Mouse (Mus musculus) liver, embryonic 14.5 days (tissue): ENCODE results near the gene Rxfp4.

Experiments used
- CTCF ChIP-seq: IDR thresholded peaks from 2 replicates; pipeline ENCODE4 v1.5.1; 2016; ENCODE audit warnings: antibody characterized with exemption, low read depth, control low read depth
- EP300 ChIP-seq: IDR thresholded peaks from 2 replicates; pipeline ENCODE4 v1.6.1; 2016; ENCODE audit warnings: antibody characterized with exemption, low read depth

DNA sequence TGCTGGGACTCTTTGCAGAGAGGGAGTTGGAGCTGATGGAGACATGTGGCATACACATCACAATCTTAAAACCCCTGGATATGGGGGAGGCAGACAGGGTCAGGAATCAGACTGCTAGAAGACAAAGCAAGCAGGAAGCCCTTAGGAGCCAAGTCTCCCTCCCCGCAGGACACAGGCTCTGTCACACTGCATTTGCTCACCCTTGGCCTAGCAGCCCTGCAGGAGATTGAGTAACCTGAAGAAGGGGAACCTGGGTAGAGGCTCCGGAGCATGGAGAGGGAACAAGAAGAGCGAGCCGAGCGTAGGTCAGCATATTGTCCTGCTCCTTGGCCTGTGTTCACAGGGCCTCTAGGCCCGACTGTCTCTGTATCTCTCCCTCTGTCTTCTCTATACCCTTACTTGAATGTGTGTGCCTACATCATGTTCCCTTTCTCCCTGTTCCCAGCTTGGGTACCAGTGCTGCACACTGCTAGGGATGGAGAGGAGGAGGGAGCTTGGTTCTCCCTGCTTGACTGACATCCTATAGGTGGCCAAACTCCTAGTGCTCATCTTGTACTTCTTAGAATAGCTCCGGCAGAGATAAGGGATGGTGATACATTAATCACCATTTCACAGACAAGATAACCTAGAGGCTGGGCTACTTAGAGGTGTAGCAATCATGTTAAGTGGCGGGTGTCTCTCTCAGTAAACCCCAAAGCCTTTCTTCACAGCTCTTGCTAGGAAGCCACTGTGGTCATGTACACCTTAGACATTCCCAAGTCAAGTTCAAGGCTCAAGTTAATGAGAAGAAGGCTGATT is 34.7 kb downstream of the Rxfp4 start:
- no peak for TF ChIP-seq CTCF
- TF ChIP-seq EP300 = no peak
